Mouse (Mus musculus) urinary bladder, postnatal 25 days (tissue): ENCODE measurements around the gene Slc44a1.

ENCODE experiments used
- DNase-seq: peaks from one replicate; pipeline ENCODE4 v3.0.0; 2022; ENCODE audit warnings: low spot score

Slc44a1 gene

GRCm38 (mm10) chr4:53614576-53615225 lies 174.5 kb downstream of the Slc44a1 start:
- no peak for DNase-seq

GRCm38 (mm10) chr4:53617968-53618367 lies 177.8 kb downstream of the Slc44a1 start:
- DNase-seq: no peak

- no peak for DNase-seq
Measured at GRCm38 (mm10) chr4:53620104-53620503, 179.9 kb downstream of the Slc44a1 start.

GRCm38 (mm10) chr4:53621084-53621483 lies 180.9 kb downstream of the Slc44a1 start:
- DNase-seq: no peak

- no peak for DNase-seq
Measured at GRCm38 (mm10) chr4:53621490-53621889, 181.3 kb downstream of the Slc44a1 start.

GRCm38 (mm10) chr4:53623711-53624110 lies 183.5 kb downstream of the Slc44a1 start:
- DNase-seq: no peak

GRCm38 (mm10) chr4:53624816-53625215 lies 184.6 kb downstream of the Slc44a1 start:
- no peak for DNase-seq

- DNase-seq: no peak
Measured at GRCm38 (mm10) chr4:53625263-53625662, 185.1 kb downstream of the Slc44a1 start.

- DNase-seq: no peak
Measured at GRCm38 (mm10) chr4:53628924-53629323, 188.7 kb downstream of the Slc44a1 start.

GRCm38 (mm10) chr4:53630963-53631315 lies 190.7 kb downstream of the Slc44a1 start:
- DNase-seq: no peak

- DNase-seq: peak; percentile 69
Measured at GRCm38 (mm10) chr4:53631316-53632010, 191.2 kb downstream of the Slc44a1 start, which contains the start of gene Fsd1l. Gene Fsd1l (plus strand): TSS chr4:53631471.

GRCm38 (mm10) chr4:53632011-53632349 lies 191.8 kb downstream of the Slc44a1 start:
- DNase-seq: no peak

- DNase-seq: no peak
Measured at GRCm38 (mm10) chr4:53635336-53635735, 195.1 kb downstream of the Slc44a1 start.

- DNase-seq: no peak
Measured at GRCm38 (mm10) chr4:53637269-53637909, 197.2 kb downstream of the Slc44a1 start.

- DNase-seq: no peak
Measured at GRCm38 (mm10) chr4:53638549-53639123, 198.4 kb downstream of the Slc44a1 start.

GRCm38 (mm10) chr4:53658029-53658428 lies 217.8 kb downstream of the Slc44a1 start:
- DNase-seq: no peak

- no peak for DNase-seq
Measured at GRCm38 (mm10) chr4:53660711-53661110, 220.5 kb downstream of the Slc44a1 start.
